Mouse (Mus musculus) granulocyte monocyte progenitor cell, adult 5-6 weeks (primary cell): ENCODE results near the gene Gm11985. TPM values are rescaled to one million over a fixed set of nuclear protein-coding genes. Genes with fewer than 3 reads are reported as not detected.

Experiments used
- total RNA-seq, 2 experiments: library from RNA; stranded (forward) in 1 of 2; stranded (reverse) in 1 of 2; fragments of 200-712, 200-1000 nt in 1 of 2; fragments of >200 nt in 1 of 2; fragmentation: Nextera tagmentation in 1 of 2; gene quantifications; 2 replicates each; pipeline ENCODE4 v1.2.3; 2014 to 2017

Gene Gm11985
- total RNA-seq, 2 experiments from 2014 or later: not detected

Other genes starting within 250 kb of the Gm11985 start
- gene Adcy1, start 125.1 kb downstream of the Gm11985 start, total RNA-seq (2014; fragmentation: Nextera tagmentation): not detected in 2 replicates
- gene Adcy1, start 125.1 kb downstream of the Gm11985 start, total RNA-seq (2017): not detected in 2 replicates
- gene Igfbp1, start 9.2 kb upstream of the Gm11985 start, total RNA-seq (2014; fragmentation: Nextera tagmentation): not detected in 2 replicates
- not detected in 2 replicates for gene Igfbp1, start 9.2 kb upstream of the Gm11985 start, total RNA-seq (2017)
- gene Igfbp3, start 25.4 kb upstream of the Gm11985 start, total RNA-seq (2014; fragmentation: Nextera tagmentation): not detected in 2 replicates
- gene Igfbp3, start 25.4 kb upstream of the Gm11985 start, total RNA-seq (2017): not detected in 2 replicates